Mouse (Mus musculus) liver, adult 2 months (tissue): ENCODE measurements at regions not wholly inside any gene's neighbourhood (a gene's known extent, or its start where the extent isn't known, plus 50 kb on each side); places are given as distances from the start of the nearest gene placed in this dataset.

ENCODE experiments used
- CTCF ChIP-seq: fragments of 200-500 bp; IDR thresholded peaks from 2 replicates; pipeline ENCODE4 v1.5.1; 2011; ENCODE audit warnings: low read depth, low read length, control low read depth
- POLR2A ChIP-seq: fragments of 200-500 bp; IDR thresholded peaks from 2 replicates; pipeline ENCODE4 v1.6.1; 2011; ENCODE audit warnings: low read length, control low read depth; ENCODE audit not compliant: insufficient read depth; ENCODE audit errors: extremely low read depth

GRCm38 (mm10) chr1:96128618-96129017, 461.2 kb upstream of the St8sia4 start:
- no peak for TF ChIP-seq CTCF
- no peak for TF ChIP-seq POLR2A
